Mouse (Mus musculus): ENCODE data around the gene Agbl2.

GRCm38 (mm10) chr2:90815266-90815665 lies 32.7 kb downstream of the Agbl2 start:
- no peak for TF ChIP-seq TAL1 (IDR thresholded peaks at IDR 0.05; ENCODE audit: low read length)
- no peak for TF ChIP-seq GATA1 (IDR thresholded peaks at IDR 0.05; ENCODE audit: low read length)
